Mouse (Mus musculus) limb, embryonic 11.5 days (tissue): ENCODE results near the gene Vps26b. TPM values are rescaled to one million over a fixed set of nuclear protein-coding genes. Genes with fewer than 3 reads are reported as not detected.
A peak's percentile ranks its signal among the peaks of the same experiment; 100 is the strongest.

Source experiments
- ATAC-seq: fragments of 200-750 bp; cut with Nextera tagmentation; 2 replicates; pipeline ENCODE4 v1.8.0; 2017; ENCODE audit warnings: low read depth; ENCODE audit not compliant: insufficient number of reproducible peaks, low FRiP score, low TSS enrichment
- DNase-seq: peaks from one replicate; pipeline ENCODE4 v3.0.0-alpha.2; 2015; ENCODE audit warnings: low spot score
- H3K27ac ChIP-seq: fragments of 300-500 bp; sonication (generic); replicated peaks from 2 replicates; pipeline ENCODE4 v1.5.1; 2014; ENCODE audit warnings: low read depth, mild to moderate bottlenecking, low read length
- H3K27me3 ChIP-seq: fragments of 300-500 bp; sonication (generic); 2 replicates; pipeline ENCODE4 v1.6.1; 2014; ENCODE audit warnings: mild to moderate bottlenecking, low read length, mixed read lengths; ENCODE audit not compliant: control insufficient read depth, insufficient read depth
- H3K36me3 ChIP-seq: fragments of 300-500 bp; sonication (generic); 2 replicates; pipeline ENCODE4 v1.6.1; 2014; ENCODE audit warnings: mild to moderate bottlenecking, low read length, moderate library complexity, mixed read lengths; ENCODE audit not compliant: control insufficient read depth, insufficient read depth
- H3K4me1 ChIP-seq: fragments of 300-500 bp; sonication (generic); 2 replicates; pipeline ENCODE4 v1.6.1; 2014; ENCODE audit warnings: low read length, mixed read lengths; ENCODE audit not compliant: control insufficient read depth, insufficient read depth
- H3K4me2 ChIP-seq: fragments of 300-500 bp; sonication (generic); 2 replicates; pipeline ENCODE4 v1.6.1; 2014; ENCODE audit warnings: low read depth, mild to moderate bottlenecking, moderate library complexity; ENCODE audit not compliant: severe bottlenecking
- H3K4me3 ChIP-seq: fragments of 300-500 bp; sonication (generic); 2 replicates; pipeline ENCODE4 v1.5.1; 2014; ENCODE audit warnings: low read depth, low read length
- H3K9ac ChIP-seq: fragments of 300-500 bp; sonication (generic); 2 replicates; pipeline ENCODE4 v1.6.1; 2014; ENCODE audit warnings: mild to moderate bottlenecking, low read length
- H3K9me3 ChIP-seq: fragments of 300-500 bp; sonication (generic); 2 replicates; pipeline ENCODE4 v1.6.1; 2016; ENCODE audit warnings: low read length; ENCODE audit not compliant: control insufficient read depth
- WGBS: fragments of 180-500 bp; shearing (Covaris S2); extraction: QIAGEN DNeasy Blood & Tissue Kit; methylation state at CpG from one replicate; pipeline ENCODE4 v1.1.7; 2014; 5-methylcytosine and 5-hydroxymethylcytosine counted together
- polyA plus RNA-seq: library from polyadenylated mRNA; unstranded; fragments of >200 nt; fragmentation: Nextera tagmentation; extraction: Ambion mirVana; gene quantifications from 2 replicates; pipeline ENCODE4 v1.2.1, GENCODE M21; 2014

The Vps26b gene
- polyA plus RNA-seq, 1 experiment from 2014 or later, result 44.7 TPM

DNA sequence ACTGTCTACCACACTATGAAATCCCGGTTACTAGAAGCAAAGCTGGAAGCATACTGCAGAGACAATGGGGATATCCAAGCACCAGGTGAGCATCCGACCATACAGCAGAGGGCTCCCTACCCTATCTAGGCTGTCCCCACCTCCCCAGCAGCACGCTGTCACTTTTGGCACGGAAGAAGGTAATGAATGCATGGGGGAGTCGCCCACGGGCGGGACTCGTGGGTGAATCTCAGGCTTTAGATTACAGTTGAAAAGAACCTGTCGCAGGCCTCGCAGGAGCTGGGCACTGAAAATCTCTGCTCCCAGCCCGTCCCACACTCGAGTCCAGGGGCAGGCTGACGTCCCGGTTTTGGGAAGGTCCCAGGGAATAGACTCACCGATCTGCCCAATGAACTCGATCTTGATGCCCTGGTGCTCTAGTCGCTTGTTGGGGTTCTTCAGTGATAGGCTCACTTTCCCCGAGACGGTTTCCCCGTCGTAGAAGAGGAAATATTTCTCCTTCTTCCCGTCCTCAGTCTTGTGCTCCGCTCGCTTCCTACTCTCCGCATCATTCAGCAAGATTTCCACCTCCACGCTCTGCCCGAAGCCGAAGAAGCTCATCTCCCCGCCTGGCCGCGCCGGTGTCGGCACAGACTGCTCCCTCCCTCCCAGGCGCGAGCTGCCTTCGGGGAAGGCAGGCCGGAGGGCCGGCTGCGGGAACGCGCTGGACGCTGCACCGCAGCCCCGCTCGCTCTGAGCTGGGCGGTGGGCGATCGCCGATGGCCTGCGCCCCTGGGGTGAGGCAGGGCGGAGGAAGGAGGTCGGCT is 640 bp downstream of the Vps26b start:
- H3K4me1 ChIP-seq, result peaks cover 5% of the 10 kb centered on the region; the same call in 1 of the 2 replicates
- WGBS, result under 1% methylated on average over 51 of the region's 52 CpGs
- ATAC-seq, result no peak; the same call in none of the 2 replicates

DNA sequence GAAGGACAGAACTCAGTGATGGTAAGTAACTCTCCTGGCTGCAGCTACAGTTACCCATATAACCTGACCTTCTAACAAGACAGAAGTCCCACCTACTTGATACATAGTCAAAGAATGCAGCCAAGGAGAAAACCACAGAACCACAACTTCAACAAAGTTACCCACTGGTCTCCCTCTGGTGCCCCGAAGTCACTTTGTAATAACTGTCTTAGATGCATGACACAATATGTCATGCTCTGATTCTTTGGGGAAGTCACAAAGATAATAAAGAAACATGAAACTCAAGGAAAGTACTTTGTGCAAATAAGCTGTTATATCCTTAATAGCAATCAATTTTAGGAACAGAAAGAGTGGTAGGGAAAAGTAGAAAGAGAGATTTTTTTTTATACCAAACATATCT is 3.2 kb downstream of the Vps26b start:
- Histone ChIP-seq H3K9ac (no peak overlapping the region), H3K9me3 (no peaks in the 10 kb centered on the region), H3K36me3 (no peaks in the 10 kb centered on the region), H3K27ac (no peak overlapping the region), H3K4me3 (no peak overlapping the region), H3K4me1 (peaks cover 5% of the 10 kb centered on the region; the same call in 1 of the 2 replicates), H3K4me2 (no peak overlapping the region), H3K27me3 (no peaks in the 10 kb centered on the region)
- no peak for ATAC-seq
- no peak for DNase-seq
- WGBS, result 90% methylated on average over 1 of the region's 1 CpGs

More for the DNA sequence above, 640 bp downstream of the Vps26b start:
- Histone ChIP-seq H3K27ac (peak overlapping the region; percentile 53; the same call in 1 of the 2 replicates), H3K9me3 (no peaks in the 10 kb centered on the region), H3K9ac (peak overlapping the region; percentile 84), H3K36me3 (no peaks in the 10 kb centered on the region), H3K27me3 (no peaks in the 10 kb centered on the region), H3K4me2 (peak overlapping the region; percentile 91), H3K4me3 (peak overlapping the region; percentile 74)
- DNase-seq, result peak; percentile 30

DNA sequence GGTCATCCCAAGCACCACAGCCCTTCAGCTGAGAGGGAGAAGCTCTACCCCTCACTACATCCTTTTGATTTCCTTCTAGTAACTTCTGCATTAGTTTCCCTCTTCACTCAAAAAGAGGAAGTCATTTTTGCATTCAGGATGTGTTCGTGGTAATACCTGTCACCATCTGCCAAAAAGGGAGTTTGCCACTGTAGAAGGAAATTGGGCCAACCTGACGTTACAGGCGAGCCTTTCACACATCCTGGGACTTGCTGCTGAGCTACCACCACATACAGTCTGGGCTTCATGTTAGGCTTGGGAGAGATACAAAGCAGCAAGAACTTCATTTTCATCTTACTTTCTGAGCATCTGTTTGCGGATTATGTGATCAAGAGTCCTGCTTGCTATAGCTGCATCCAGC is 6.2 kb downstream of the Vps26b start:
- Histone ChIP-seq H3K9ac (no peak overlapping the region), H3K9me3 (no peaks in the 10 kb centered on the region), H3K36me3 (no peaks in the 10 kb centered on the region), H3K4me3 (no peak overlapping the region), H3K4me1 (peaks cover 4% of the 10 kb centered on the region; the same call in 1 of the 2 replicates), H3K4me2 (no peak overlapping the region), H3K27ac (no peak overlapping the region), H3K27me3 (no peaks in the 10 kb centered on the region)
- ATAC-seq (no peak), DNase-seq (no peak)
- WGBS, result 88% methylated on average over 4 of the region's 4 CpGs

DNA sequence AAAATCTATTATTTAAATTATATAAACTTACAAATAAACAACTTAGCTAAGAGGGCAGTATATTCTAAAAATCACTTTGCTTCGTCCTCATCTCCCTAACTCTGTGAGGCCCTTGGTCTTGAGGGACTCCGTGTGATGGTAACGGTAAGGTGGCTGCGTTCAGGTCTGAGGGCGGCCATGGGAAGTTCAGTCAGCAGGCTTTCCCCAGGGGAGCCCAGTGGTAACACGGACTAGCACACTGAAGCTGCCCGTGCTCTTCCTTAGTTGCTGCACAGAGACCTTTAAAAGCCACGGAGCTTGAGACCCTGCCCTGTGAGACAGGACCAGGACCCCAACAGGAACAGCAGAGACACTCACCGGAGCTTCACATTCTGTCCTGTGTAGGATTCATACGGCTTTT is 10.9 kb downstream of the Vps26b start:
- no peak overlapping the region for H3K4me2 ChIP-seq
- DNase-seq (no peak), ATAC-seq (no peak)
- H3K27me3 ChIP-seq, result no peaks in the 10 kb centered on the region
- 91% methylated on average over 10 of the region's 10 CpGs for WGBS
- H3K27ac ChIP-seq, result no peak overlapping the region
- H3K4me1 ChIP-seq, result no peaks in the 10 kb centered on the region
- H3K9me3 ChIP-seq, result 0 out of 2 replicates have a peak, but pooled peaks cover 3% of the 10 kb centered on the region
- H3K9ac ChIP-seq, result no peak overlapping the region
- peaks cover 3% of the 10 kb centered on the region; the same call in 1 of the 2 replicates for H3K36me3 ChIP-seq
- no peak overlapping the region for H3K4me3 ChIP-seq

- no peak for ATAC-seq
Observed at GRCm38 (mm10) chr9:27011572-27011971, 18.3 kb downstream of the Vps26b start.

DNA sequence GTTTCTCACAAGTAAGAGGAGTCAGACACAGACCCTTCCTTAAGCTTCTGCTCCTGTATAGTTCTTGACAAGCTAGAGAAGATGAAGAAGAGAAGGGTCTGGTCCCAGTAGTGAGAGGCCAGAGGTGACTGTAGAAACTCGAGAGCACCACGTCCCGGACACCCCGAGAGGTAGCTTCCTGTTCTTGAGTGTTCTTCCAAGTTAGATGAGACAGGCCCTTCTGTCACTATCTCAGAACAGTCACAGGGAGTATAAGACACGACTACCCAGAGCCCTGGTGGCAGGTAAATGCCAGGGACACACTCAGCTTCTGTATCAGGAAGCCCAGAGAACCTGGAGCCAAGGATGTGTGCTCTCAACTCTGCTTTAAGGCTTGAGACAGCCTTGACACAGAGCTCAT is 20.6 kb downstream of the Vps26b start:
- Histone ChIP-seq H3K27ac (no peak overlapping the region), H3K36me3 (peaks cover 9% of the 10 kb centered on the region; the same call in 1 of the 2 replicates), H3K9me3 (no peaks in the 10 kb centered on the region), H3K9ac (no peak overlapping the region), H3K4me2 (no peak overlapping the region), H3K27me3 (no peaks in the 10 kb centered on the region), H3K4me1 (no peaks in the 10 kb centered on the region), H3K4me3 (no peak overlapping the region)
- WGBS, result 79% methylated on average over 5 of the region's 5 CpGs
- DNase-seq (no peak), ATAC-seq (no peak)

More at GRCm38 (mm10) chr9:27011572-27011971, 18.3 kb downstream of the Vps26b start:
- Histone ChIP-seq H3K27me3 (no peaks in the 10 kb centered on the region), H3K27ac (no peak overlapping the region), H3K9ac (no peak overlapping the region), H3K4me3 (no peak overlapping the region), H3K4me2 (no peak overlapping the region), H3K4me1 (no peaks in the 10 kb centered on the region), H3K36me3 (peaks cover 10% of the 10 kb centered on the region; the same call in 1 of the 2 replicates), H3K9me3 (0 out of 2 replicates have a peak, but pooled peaks cover 3% of the 10 kb centered on the region)
- DNase-seq, result no peak
- WGBS, result 90% methylated on average over 4 of the region's 4 CpGs

DNA sequence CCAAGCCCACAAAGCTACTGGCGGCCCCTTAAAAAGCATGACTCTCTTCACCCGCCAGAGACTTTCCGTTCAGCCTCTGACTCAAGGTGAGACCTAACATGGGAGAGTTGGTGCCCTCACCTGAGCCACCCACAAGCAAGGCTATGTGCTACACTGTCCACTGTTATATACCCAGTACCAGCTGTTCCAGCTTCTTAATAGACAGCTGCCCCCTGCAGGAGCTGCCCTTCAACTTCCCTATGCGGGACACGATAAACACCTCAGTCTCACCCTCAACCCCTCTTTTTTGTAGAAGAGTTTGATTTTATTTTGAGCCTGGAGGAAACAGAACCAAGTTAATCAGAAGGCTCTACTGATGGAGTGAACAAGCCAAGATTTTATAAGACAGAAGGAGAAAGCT is 23.0 kb downstream of the Vps26b start:
- H3K4me1 ChIP-seq, result no peaks in the 10 kb centered on the region
- H3K9ac ChIP-seq, result no peak overlapping the region
- 90% methylated on average over 5 of the region's 5 CpGs for WGBS
- H3K4me3 ChIP-seq, result no peak overlapping the region
- ATAC-seq (no peak), DNase-seq (no peak)
- no peaks in the 10 kb centered on the region for H3K9me3 ChIP-seq
- no peaks in the 10 kb centered on the region for H3K27me3 ChIP-seq
- H3K36me3 ChIP-seq, result peaks cover 9% of the 10 kb centered on the region; the same call in 1 of the 2 replicates
- no peak overlapping the region for H3K27ac ChIP-seq
- no peak overlapping the region for H3K4me2 ChIP-seq

- Histone ChIP-seq H3K27ac (no peak overlapping the region), H3K9me3 (no peaks in the 10 kb centered on the region), H3K9ac (no peak overlapping the region), H3K36me3 (peaks cover 9% of the 10 kb centered on the region; the same call in 1 of the 2 replicates), H3K4me1 (peaks cover under 1% of the 10 kb centered on the region; the same call in 1 of the 2 replicates), H3K4me2 (no peak overlapping the region), H3K4me3 (no peak overlapping the region), H3K27me3 (no peaks in the 10 kb centered on the region)
- DNase-seq (no peak), ATAC-seq (no peak)
- WGBS, result 87% methylated on average over 1 of the region's 1 CpGs
Observed at GRCm38 (mm10) chr9:27005933-27006332, 23.9 kb downstream of the Vps26b start.
